Mouse (Mus musculus) limb, embryonic 10.5 days (tissue): ENCODE results near the gene Zdhhc20. TPM values are rescaled to one million over a fixed set of nuclear protein-coding genes. Genes with fewer than 3 reads are reported as not detected.
A peak's percentile ranks its signal among the peaks of the same experiment; 100 is the strongest.

Experiments
- DNase-seq: peaks from one replicate; pipeline ENCODE4 v3.0.0-alpha.2; 2017; ENCODE audit warnings: low spot score
- H3K27ac ChIP-seq: fragments of 300-500 bp; sonication (generic); 2 replicates; pipeline ENCODE4 v1.5.1; 2016; ENCODE audit warnings: mild to moderate bottlenecking
- H3K27me3 ChIP-seq: fragments of 300-500 bp; sonication (generic); 2 replicates; pipeline ENCODE4 v1.6.1; 2016; ENCODE audit warnings: low read depth, mild to moderate bottlenecking; ENCODE audit not compliant: poor library complexity, severe bottlenecking
- H3K36me3 ChIP-seq: fragments of 300-500 bp; sonication (generic); 2 replicates; pipeline ENCODE4 v1.6.1; 2016; ENCODE audit warnings: mild to moderate bottlenecking, moderate library complexity
- H3K4me1 ChIP-seq: fragments of 300-500 bp; sonication (generic); 2 replicates; pipeline ENCODE4 v1.6.1; 2016
- H3K4me3 ChIP-seq: fragments of 300-500 bp; sonication (generic); 2 replicates; pipeline ENCODE4 v1.5.1; 2016; ENCODE audit warnings: mild to moderate bottlenecking, moderate library complexity
- H3K9me3 ChIP-seq: fragments of 300-500 bp; sonication (generic); replicated peaks from 2 replicates; pipeline ENCODE4 v1.6.1; 2016; ENCODE audit warnings: mild to moderate bottlenecking
- WGBS: fragments of 180-500 bp; shearing (Covaris S2); methylation state at CpG from one replicate; pipeline ENCODE4 v1.1.7; 2016; 5-methylcytosine and 5-hydroxymethylcytosine counted together
- microRNA-seq: library from miRNA; unstranded; fragments of <30 nt; microRNA quantifications from one replicate; pipeline ENCODE4, GENCODE M21; 2017
- polyA plus RNA-seq: library from polyadenylated mRNA; unstranded; fragments of >200 nt; fragmentation: Nextera tagmentation; extraction: Ambion mirVana; gene quantifications from 2 replicates; pipeline ENCODE4 v1.2.1, GENCODE M21; 2016

The Zdhhc20 gene
- polyA plus RNA-seq, 1 experiment from 2014 or later: 62.7 TPM

DNA sequence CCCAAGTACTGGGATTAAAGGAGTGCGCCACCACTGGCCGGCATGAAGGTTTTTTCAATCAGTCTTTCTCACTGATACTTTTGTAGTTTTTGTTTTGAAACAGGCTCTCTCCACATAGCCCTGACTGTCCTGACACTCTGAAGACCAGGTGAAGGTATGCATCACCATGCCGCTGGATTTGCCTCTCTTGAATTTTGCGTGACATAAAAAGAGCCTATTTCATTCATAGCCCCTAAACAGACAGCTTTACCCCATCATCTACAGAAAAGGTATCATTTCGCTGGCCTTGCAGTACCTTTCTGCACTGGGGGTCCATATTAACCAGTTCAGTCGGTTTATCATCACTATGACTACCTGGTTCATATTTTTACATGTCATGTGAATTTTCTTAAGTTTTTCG, 92.5 kb downstream of the Zdhhc20 start:
- Histone ChIP-seq H3K4me1 (peaks cover 15% of the 10 kb centered on the region), H3K36me3 (peaks cover 24% of the 10 kb centered on the region), H3K27ac (peak overlapping the region; percentile 95), H3K9me3 (no peaks in the 10 kb centered on the region), H3K27me3 (no peaks in the 10 kb centered on the region), H3K4me3 (peak overlapping the region; percentile 91)
- DNase-seq: no peak
- WGBS: 11% methylated on average over 7 of the region's 7 CpGs

GRCm38 (mm10) chr14:57791171-57791570, 98.9 kb downstream of the Zdhhc20 start:
- no peak for DNase-seq
- WGBS: 85% methylated on average over 4 of the region's 4 CpGs

DNA sequence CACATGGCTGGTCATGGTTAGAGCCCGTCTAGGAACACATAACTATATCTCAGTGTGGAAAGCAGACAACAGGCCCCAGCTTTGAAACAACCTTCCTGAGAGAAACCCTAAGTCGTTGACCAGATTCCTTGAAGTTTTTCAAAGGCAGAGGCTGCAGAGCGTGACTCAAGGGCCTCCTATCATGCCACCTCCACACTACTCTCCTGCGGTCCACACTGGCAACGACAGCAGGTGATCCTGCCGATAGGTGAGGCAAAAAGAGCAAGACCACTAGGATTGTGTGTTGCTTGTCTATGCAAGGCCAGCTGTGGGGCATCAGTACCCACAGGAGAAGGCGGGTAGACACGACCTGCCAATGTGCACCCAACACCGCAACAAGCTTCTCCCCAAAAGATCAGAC, 100.3 kb downstream of the Zdhhc20 start:
- no peaks in the 10 kb centered on the region for H3K36me3 ChIP-seq
- H3K4me3 ChIP-seq: no peak overlapping the region
- no peaks in the 10 kb centered on the region for H3K4me1 ChIP-seq
- no peak overlapping the region for H3K27ac ChIP-seq
- no peaks in the 10 kb centered on the region for H3K9me3 ChIP-seq
- DNase-seq: no peak
- no peaks in the 10 kb centered on the region for H3K27me3 ChIP-seq
- 86% methylated on average over 9 of the region's 9 CpGs for WGBS

More at GRCm38 (mm10) chr14:57791171-57791570, 98.9 kb downstream of the Zdhhc20 start:
- Histone ChIP-seq H3K4me3 (no peak overlapping the region), H3K27ac (no peak overlapping the region), H3K9me3 (no peaks in the 10 kb centered on the region), H3K27me3 (no peaks in the 10 kb centered on the region), H3K4me1 (no peaks in the 10 kb centered on the region), H3K36me3 (no peaks in the 10 kb centered on the region)

GRCm38 (mm10) chr14:57789311-57789710, 100.8 kb downstream of the Zdhhc20 start:
- H3K27ac ChIP-seq: no peak overlapping the region
- H3K4me1 ChIP-seq: no peaks in the 10 kb centered on the region
- 74% methylated on average over 2 of the region's 2 CpGs for WGBS
- no peaks in the 10 kb centered on the region for H3K9me3 ChIP-seq
- H3K36me3 ChIP-seq: no peaks in the 10 kb centered on the region
- no peaks in the 10 kb centered on the region for H3K27me3 ChIP-seq
- DNase-seq: no peak
- no peak overlapping the region for H3K4me3 ChIP-seq

GRCm38 (mm10) chr14:57787406-57787805, 102.7 kb downstream of the Zdhhc20 start:
- WGBS: 68% methylated on average over 4 of the region's 4 CpGs
- H3K4me3 ChIP-seq: no peak overlapping the region
- no peak for DNase-seq
- no peak overlapping the region for H3K27ac ChIP-seq
- H3K4me1 ChIP-seq: no peaks in the 10 kb centered on the region
- no peaks in the 10 kb centered on the region for H3K36me3 ChIP-seq
- no peaks in the 10 kb centered on the region for H3K9me3 ChIP-seq
- H3K27me3 ChIP-seq: no peaks in the 10 kb centered on the region

Small RNAs within 50 kb of the gene (microRNA-seq; reads per million reads assigned to microRNA genes)
- gene Mir3077: not detected

Other genes starting within 250 kb of the Zdhhc20 start
- 30.3 and 33.4 TPM in 2 replicates for gene Xpo4, start 224.8 kb downstream of the Zdhhc20 start, polyA plus RNA-seq
- gene Gm49361, start 144.2 kb downstream of the Zdhhc20 start, polyA plus RNA-seq: not detected in 2 replicates
- gene Lats2, start 131.9 kb downstream of the Zdhhc20 start, polyA plus RNA-seq: 16.3 and 21.0 TPM in 2 replicates
- gene Sap18, start 92.1 kb downstream of the Zdhhc20 start, polyA plus RNA-seq: 25.2 and 34.5 TPM in 2 replicates
- gene Ska3, start 64.1 kb downstream of the Zdhhc20 start, polyA plus RNA-seq: 65.9 and 66.4 TPM in 2 replicates
- gene Mrpl57, start 64.0 kb downstream of the Zdhhc20 start, polyA plus RNA-seq: 143 and 157 TPM in 2 replicates
- 59.7 and 68.3 TPM in 2 replicates for gene Micu2, start 109.0 kb upstream of the Zdhhc20 start, polyA plus RNA-seq
- gene Fgf9, start 180.3 kb upstream of the Zdhhc20 start, polyA plus RNA-seq: 3.0 and 6.5 TPM in 2 replicates